Mouse (Mus musculus): Measurements from ENCODE around the gene Acvr1c. TPM values are rescaled to one million over a fixed set of nuclear protein-coding genes. Genes with fewer than 3 reads are reported as not detected.

Gene Acvr1c
- polyA plus RNA-seq (2012; rRNA removed): 3.2 and 3.9 TPM in 2 replicates

- H3K4me3 ChIP-seq (ENCODE audit: insufficient read depth, low read length): peak within 1 kb of the TSS; percentile 77
- no peak for TF ChIP-seq POLR2A (IDR thresholded peaks at IDR 0.05; ENCODE audit: extremely low read depth, insufficient read depth, low read length)
- no peak for TF ChIP-seq CTCF (IDR thresholded peaks at IDR 0.05; ENCODE audit: extremely low read depth, insufficient read depth, low read length)
- no peaks in the 10 kb centered on the region for H3K4me1 ChIP-seq (ENCODE audit: control insufficient read depth, insufficient read depth, low read length)
- peak within 1 kb of the TSS; percentile 74; the same call in 1 of the 2 replicates for H3K27ac ChIP-seq (ENCODE audit: insufficient read depth, low read length)
Observed at GRCm38 (mm10) chr2:58357414-58358131, at the start of gene Acvr1c. Gene Acvr1c, minus strand, starts transcription at chr2:58357895.

GRCm38 (mm10) chr2:58403481-58403880 is 45.8 kb upstream of the Acvr1c start:
- no peak overlapping the region for H3K27ac ChIP-seq (ENCODE audit: insufficient read depth, low read length)
- no peak overlapping the region for H3K4me3 ChIP-seq (ENCODE audit: insufficient read depth, low read length)
- TF ChIP-seq CTCF (IDR thresholded peaks at IDR 0.05; ENCODE audit: extremely low read depth, insufficient read depth, low read length) (no peak), POLR2A (IDR thresholded peaks at IDR 0.05; ENCODE audit: extremely low read depth, insufficient read depth, low read length) (no peak)
- H3K4me1 ChIP-seq (ENCODE audit: control insufficient read depth, insufficient read depth, low read length): no peaks in the 10 kb centered on the region

DNA sequence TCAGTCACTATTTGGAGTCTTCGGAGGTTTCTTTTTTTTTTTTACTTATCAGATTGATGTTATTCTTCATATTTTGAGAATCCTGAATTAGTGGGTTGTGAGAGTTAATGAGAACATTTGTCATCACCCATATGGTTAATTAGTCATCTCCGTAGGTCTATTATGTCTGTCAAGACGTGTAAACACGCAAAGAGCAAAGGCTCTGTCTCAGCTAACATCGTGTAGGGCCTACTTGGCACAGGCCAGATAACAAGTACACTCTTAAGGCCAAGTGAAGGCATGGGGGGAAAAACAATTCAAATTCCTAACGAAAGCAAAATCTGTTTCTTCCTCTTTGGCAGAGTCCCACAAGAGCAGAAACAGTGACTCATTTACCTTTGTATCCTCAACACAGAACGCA is 30.9 kb upstream of the Acvr1c start:
- TF ChIP-seq CTCF (IDR thresholded peaks at IDR 0.05; ENCODE audit: extremely low read depth, insufficient read depth, low read length): no peak
- TF ChIP-seq POLR2A (IDR thresholded peaks at IDR 0.05; ENCODE audit: extremely low read depth, insufficient read depth, low read length): no peak
- Histone ChIP-seq H3K27ac (ENCODE audit: insufficient read depth, low read length) (no peak overlapping the region), H3K4me3 (ENCODE audit: insufficient read depth, low read length) (no peak overlapping the region), H3K4me1 (ENCODE audit: control insufficient read depth, insufficient read depth, low read length) (no peaks in the 10 kb centered on the region)

- no peak overlapping the region for H3K4me3 ChIP-seq (ENCODE audit: insufficient read depth, low read length)
- no peaks in the 10 kb centered on the region for H3K4me1 ChIP-seq (ENCODE audit: control insufficient read depth, insufficient read depth, low read length)
- H3K27ac ChIP-seq (ENCODE audit: insufficient read depth, low read length): no peak overlapping the region
- TF ChIP-seq CTCF (IDR thresholded peaks at IDR 0.05; ENCODE audit: extremely low read depth, insufficient read depth, low read length): no peak
Observed at GRCm38 (mm10) chr2:58380020-58380419, 22.3 kb upstream of the Acvr1c start.

DNA sequence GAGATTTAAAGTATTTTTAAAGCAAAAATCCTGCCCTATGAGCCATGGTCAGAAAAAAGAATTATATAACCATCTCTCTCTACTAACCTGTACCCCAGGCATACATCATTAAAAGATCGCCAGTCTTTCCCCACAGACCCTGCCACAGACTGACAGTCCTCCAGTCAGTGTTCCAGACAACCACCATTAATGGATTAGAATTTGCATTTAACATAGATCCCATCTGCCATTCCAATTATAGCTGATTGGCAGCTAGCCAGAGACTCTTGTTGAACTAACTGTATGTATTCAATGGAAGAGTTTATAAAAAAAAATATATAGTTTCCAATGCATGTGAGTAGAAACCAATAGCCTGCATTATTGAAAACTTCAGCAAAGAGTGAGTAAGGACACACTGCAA is 21.8 kb upstream of the Acvr1c start:
- Histone ChIP-seq H3K4me3 (ENCODE audit: insufficient read depth, low read length) (no peak overlapping the region), H3K4me1 (ENCODE audit: control insufficient read depth, insufficient read depth, low read length) (no peaks in the 10 kb centered on the region), H3K27ac (ENCODE audit: insufficient read depth, low read length) (no peak overlapping the region)
- no peak for TF ChIP-seq POLR2A (IDR thresholded peaks at IDR 0.05; ENCODE audit: extremely low read depth, insufficient read depth, low read length)
- TF ChIP-seq CTCF (IDR thresholded peaks at IDR 0.05; ENCODE audit: extremely low read depth, insufficient read depth, low read length): no peak

- no peak overlapping the region for H3K27ac ChIP-seq (ENCODE audit: insufficient read depth, low read length)
- H3K4me1 ChIP-seq (ENCODE audit: control insufficient read depth, insufficient read depth, low read length): no peaks in the 10 kb centered on the region
- TF ChIP-seq POLR2A (IDR thresholded peaks at IDR 0.05; ENCODE audit: extremely low read depth, insufficient read depth, low read length): no peak
- TF ChIP-seq CTCF (IDR thresholded peaks at IDR 0.05; ENCODE audit: extremely low read depth, insufficient read depth, low read length): no peak
- H3K4me3 ChIP-seq (ENCODE audit: insufficient read depth, low read length): no peak overlapping the region
Observed at GRCm38 (mm10) chr2:58377417-58378130, 19.9 kb upstream of the Acvr1c start.

DNA sequence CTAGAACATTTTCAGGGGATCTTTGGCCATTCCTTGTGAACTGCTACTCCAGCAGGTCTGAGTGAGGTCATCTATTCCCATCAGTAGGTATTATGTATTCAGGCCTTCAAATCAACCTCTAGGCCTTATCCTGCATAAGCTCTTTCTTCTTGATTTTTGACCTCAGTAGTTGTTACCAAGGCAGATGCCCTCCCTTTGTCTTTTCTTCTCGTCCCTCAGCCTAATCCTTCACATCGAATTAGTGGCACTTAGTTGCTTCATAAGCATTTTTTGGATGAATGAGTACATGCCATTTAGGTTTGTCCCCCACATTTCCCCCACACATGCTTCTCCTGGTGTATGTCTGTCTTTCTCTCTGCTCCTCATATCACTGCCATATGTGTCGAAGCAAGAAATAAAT is 8.5 kb upstream of the Acvr1c start:
- Histone ChIP-seq H3K4me3 (ENCODE audit: insufficient read depth, low read length) (no peak overlapping the region), H3K27ac (ENCODE audit: insufficient read depth, low read length) (no peak overlapping the region), H3K4me1 (ENCODE audit: control insufficient read depth, insufficient read depth, low read length) (no peaks in the 10 kb centered on the region)
- no peak for TF ChIP-seq CTCF (IDR thresholded peaks at IDR 0.05; ENCODE audit: extremely low read depth, insufficient read depth, low read length)
- no peak for TF ChIP-seq POLR2A (IDR thresholded peaks at IDR 0.05; ENCODE audit: extremely low read depth, insufficient read depth, low read length)

DNA sequence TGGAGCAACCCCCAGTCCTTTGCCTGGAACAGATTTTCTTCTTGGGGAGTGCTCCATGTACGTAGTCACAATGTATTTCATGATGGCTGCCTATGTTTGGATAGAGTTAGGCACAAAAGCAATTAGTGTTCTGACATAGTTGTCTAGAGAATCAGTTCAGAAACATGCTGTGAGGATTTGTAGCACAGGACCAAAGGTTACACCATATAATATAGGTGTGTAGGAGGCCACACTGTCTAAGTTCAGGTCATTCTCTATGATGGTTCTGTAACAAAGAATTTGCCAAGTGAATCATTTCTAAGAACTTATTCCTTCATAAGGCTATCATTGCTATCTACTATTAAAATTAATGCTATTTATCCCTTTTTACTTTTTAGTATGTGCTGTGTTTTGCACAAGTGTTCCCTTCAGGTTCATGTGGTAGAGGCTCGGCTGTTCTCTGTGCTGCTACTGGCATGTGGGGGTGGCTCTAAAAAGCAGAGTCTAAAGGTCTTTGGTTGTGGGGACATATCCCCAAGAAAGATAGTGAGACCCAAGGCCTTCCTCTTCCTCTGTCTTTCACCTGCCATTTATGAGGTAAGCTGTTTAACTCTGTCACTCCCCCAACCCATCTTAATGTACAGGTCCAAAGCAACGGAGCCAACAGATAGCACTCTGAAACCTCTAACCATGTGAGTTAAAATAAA is 3.8 kb upstream of the Acvr1c start:
- Histone ChIP-seq H3K27ac (ENCODE audit: insufficient read depth, low read length) (no peak overlapping the region), H3K4me3 (ENCODE audit: insufficient read depth, low read length) (no peak overlapping the region), H3K4me1 (ENCODE audit: control insufficient read depth, insufficient read depth, low read length) (no peaks in the 10 kb centered on the region)
- TF ChIP-seq POLR2A (IDR thresholded peaks at IDR 0.05; ENCODE audit: extremely low read depth, insufficient read depth, low read length) (no peak), CTCF (IDR thresholded peaks at IDR 0.05; ENCODE audit: extremely low read depth, insufficient read depth, low read length) (no peak)

- Histone ChIP-seq H3K4me1 (ENCODE audit: control insufficient read depth, insufficient read depth, low read length) (no peaks in the 10 kb centered on the region), H3K27ac (ENCODE audit: insufficient read depth, low read length) (no peak overlapping the region), H3K4me3 (ENCODE audit: insufficient read depth, low read length) (peak overlapping the region; percentile 77; the same call in 1 of the 2 replicates)
- TF ChIP-seq POLR2A (IDR thresholded peaks at IDR 0.05; ENCODE audit: extremely low read depth, insufficient read depth, low read length) (no peak), CTCF (IDR thresholded peaks at IDR 0.05; ENCODE audit: extremely low read depth, insufficient read depth, low read length) (no peak)
Observed at GRCm38 (mm10) chr2:58358132-58358460, 401 bp upstream of the Acvr1c start.
